14 mouse cellular contexts compared by ENCODE assay signal in genomic region chr7:112600163-112600562, GRCm38 (mm10).
DNase-seq lines count a peak whose midpoint lies in the region; ATAC-seq and TF ChIP-seq lines count a peak whose summit lies in the region.
"Had no signal": no experiment of that assay in that cellular context is flagged by ENCODE, and none has a peak within 500 bp of the region (broad histone marks: within the 10 kb centered on the region; RNA-seq: fewer than 3 reads in every experiment).

No protein-coding gene starts in this region.

- WGBS in liver, adult 2 months = 36% methylated on average over 3 of the region's 3 CpGs
- 50% methylated on average over 3 of the region's 3 CpGs for WGBS in liver, postnatal 0 days (ENCODE audit: insufficient replicate concordance)
- 39% methylated on average over 3 of the region's 3 CpGs for WGBS in heart, embryonic 11.5 days (ENCODE audit: insufficient replicate concordance)
- 73% methylated on average over 3 of the region's 3 CpGs for WGBS in forebrain, postnatal 0 days
- WGBS in stomach, postnatal 0 days = 49% methylated on average over 3 of the region's 3 CpGs

- no peak overlapping the region for H3K9ac ChIP-seq in liver, adult 2 months (ENCODE audit: low read depth, low read length)
- H3K9ac ChIP-seq in liver, postnatal 0 days (replicated peaks) = no peak overlapping the region
- no peak overlapping the region for H3K9ac ChIP-seq in heart, embryonic 11.5 days (ENCODE audit: low read depth, low read length)
- H3K9ac ChIP-seq in forebrain, postnatal 0 days = no peak overlapping the region
- H3K9ac ChIP-seq in stomach, postnatal 0 days (ENCODE audit: low read length) = no peak overlapping the region
- H3K9ac ChIP-seq: hindbrain, embryonic 15.5 days; limb, embryonic 15.5 days; midbrain, embryonic 12.5 days had no signal

- no peak for TF ChIP-seq CTCF in liver, adult 2 months (IDR thresholded peaks at IDR 0.05; ENCODE audit: low read depth, low read length)
- TF ChIP-seq CTCF in liver, postnatal 0 days (IDR thresholded peaks at IDR 0.05; ENCODE audit: low read depth) = no peak
- no peak for TF ChIP-seq CTCF in forebrain, postnatal 0 days (IDR thresholded peaks at IDR 0.05; ENCODE audit: low read depth)
- TF ChIP-seq CTCF in stomach, postnatal 0 days (IDR thresholded peaks at IDR 0.05; ENCODE audit: low read depth) = no peak

- no peaks in the 10 kb centered on the region; the same call in 1 of the 2 replicates for H3K4me1 ChIP-seq in liver, adult 2 months (ENCODE audit: control insufficient read depth, insufficient read depth, low read length)
- H3K4me1 ChIP-seq in liver, postnatal 0 days (ENCODE audit: insufficient read depth) = no peaks in the 10 kb centered on the region
- peaks cover 11% of the 10 kb centered on the region for H3K4me1 ChIP-seq in heart, embryonic 11.5 days (ENCODE audit: control insufficient read depth, insufficient read depth, low read length)
- no peaks in the 10 kb centered on the region for H3K4me1 ChIP-seq in forebrain, postnatal 0 days (ENCODE audit: insufficient read depth)
- peaks cover 3% of the 10 kb centered on the region; the same call in 1 of the 2 replicates for H3K4me1 ChIP-seq in stomach, postnatal 0 days (replicated peaks; ENCODE audit: control insufficient read depth, insufficient read depth)
- H3K4me1 ChIP-seq: midbrain, embryonic 12.5 days had no signal

- no peaks in the 10 kb centered on the region for H3K9me3 ChIP-seq in liver, postnatal 0 days (ENCODE audit: low read length)
- no peaks in the 10 kb centered on the region for H3K9me3 ChIP-seq in heart, embryonic 11.5 days (replicated peaks; ENCODE audit: control insufficient read depth, low read length)
- H3K9me3 ChIP-seq in forebrain, postnatal 0 days (ENCODE audit: low read length) = no peaks in the 10 kb centered on the region
- no peaks in the 10 kb centered on the region for H3K9me3 ChIP-seq in stomach, postnatal 0 days (ENCODE audit: control insufficient read depth, low read length)
- H3K9me3 ChIP-seq: forebrain, embryonic 10.5 days; hindbrain, embryonic 15.5 days; limb, embryonic 15.5 days; midbrain, embryonic 12.5 days had no signal

- H3K27me3 ChIP-seq in liver, adult 2 months (ENCODE audit: control insufficient read depth, insufficient read depth, low read length) = no peaks in the 10 kb centered on the region
- no peaks in the 10 kb centered on the region for H3K27me3 ChIP-seq in liver, postnatal 0 days (ENCODE audit: insufficient read depth, low read length)
- H3K27me3 ChIP-seq in heart, embryonic 11.5 days (ENCODE audit: control insufficient read depth, insufficient read depth, low read length) = no peaks in the 10 kb centered on the region
- H3K27me3 ChIP-seq in forebrain, postnatal 0 days (ENCODE audit: insufficient read depth, low read length) = no peaks in the 10 kb centered on the region
- H3K27me3 ChIP-seq in stomach, postnatal 0 days (ENCODE audit: control insufficient read depth, insufficient read depth, low read length) = no peaks in the 10 kb centered on the region
- H3K27me3 ChIP-seq: hindbrain, embryonic 15.5 days; limb, embryonic 15.5 days; midbrain, embryonic 12.5 days had no signal

- no peak for TF ChIP-seq POLR2A in liver, adult 2 months (IDR thresholded peaks at IDR 0.05; ENCODE audit: extremely low read depth, insufficient read depth, low read length)

- no peaks in the 10 kb centered on the region for H3K36me3 ChIP-seq in liver, adult 2 months (ENCODE audit: control insufficient read depth, insufficient read depth, low read length)
- no peaks in the 10 kb centered on the region for H3K36me3 ChIP-seq in liver, postnatal 0 days (replicated peaks; ENCODE audit: insufficient read depth, low read length)
- no peaks in the 10 kb centered on the region for H3K36me3 ChIP-seq in heart, embryonic 11.5 days (ENCODE audit: control insufficient read depth, insufficient read depth, low read length)
- no peaks in the 10 kb centered on the region for H3K36me3 ChIP-seq in forebrain, postnatal 0 days (ENCODE audit: insufficient read depth)
- H3K36me3 ChIP-seq in stomach, postnatal 0 days (ENCODE audit: control insufficient read depth, insufficient read depth, low read length) = no peaks in the 10 kb centered on the region
- H3K36me3 ChIP-seq: forebrain, embryonic 10.5 days; hindbrain, embryonic 15.5 days; limb, embryonic 15.5 days; midbrain, embryonic 12.5 days had no signal

- no peaks in the 10 kb centered on the region for H3K79me2 ChIP-seq in liver, adult 2 months (ENCODE audit: control insufficient read depth, insufficient read depth, low read length)

- TF ChIP-seq EP300 in liver, postnatal 0 days (IDR thresholded peaks at IDR 0.05; ENCODE audit: low read depth) = no peak
- TF ChIP-seq EP300 in stomach, postnatal 0 days (optimal IDR thresholded peaks at IDR 0.05) = no peak

- no peak overlapping the region for H3K27ac ChIP-seq in liver, adult 2 months (replicated peaks; ENCODE audit: insufficient read depth, low read depth, low read length)
- no peak overlapping the region for H3K27ac ChIP-seq in liver, postnatal 0 days (ENCODE audit: low read depth)
- 0 out of 2 replicates have a peak overlapping the region, but pooled peaks have one; percentile 46 for H3K27ac ChIP-seq in heart, embryonic 11.5 days (ENCODE audit: low read depth, low read length)
- H3K27ac ChIP-seq in forebrain, postnatal 0 days (ENCODE audit: low read depth, low read length) = no peak overlapping the region
- H3K27ac ChIP-seq in stomach, postnatal 0 days (replicated peaks) = no peak overlapping the region
- H3K27ac ChIP-seq: hindbrain, embryonic 15.5 days; limb, embryonic 15.5 days; midbrain, embryonic 12.5 days had no signal

- no peak for ATAC-seq in liver, postnatal 0 days
- ATAC-seq in heart, embryonic 11.5 days (replicated peaks; ENCODE audit: insufficient number of reproducible peaks, low FRiP score, low TSS enrichment) = no peak
- ATAC-seq in forebrain, postnatal 0 days = no peak
- ATAC-seq in stomach, postnatal 0 days (ENCODE audit: low FRiP score, low TSS enrichment) = no peak

- H3K4me3 ChIP-seq in liver, adult 2 months (ENCODE audit: insufficient read depth, low read depth, low read length) = no peak overlapping the region
- no peak overlapping the region for H3K4me3 ChIP-seq in liver, postnatal 0 days (ENCODE audit: low read depth, low read length)
- H3K4me3 ChIP-seq in heart, embryonic 11.5 days (ENCODE audit: low read depth, low read length) = no peak overlapping the region
- no peak overlapping the region for H3K4me3 ChIP-seq in forebrain, postnatal 0 days (ENCODE audit: low read depth, low read length)
- H3K4me3 ChIP-seq in stomach, postnatal 0 days (ENCODE audit: low read depth, low read length) = no peak overlapping the region
- H3K4me3 ChIP-seq: forebrain, embryonic 10.5 days; hindbrain, embryonic 15.5 days; limb, embryonic 15.5 days; midbrain, embryonic 12.5 days had no signal

- H3K4me2 ChIP-seq in liver, postnatal 0 days (ENCODE audit: low read depth, low read length) = no peak overlapping the region
- no peak overlapping the region for H3K4me2 ChIP-seq in heart, embryonic 11.5 days
- no peak overlapping the region for H3K4me2 ChIP-seq in forebrain, postnatal 0 days (ENCODE audit: low read depth)
- H3K4me2 ChIP-seq in stomach, postnatal 0 days (replicated peaks; ENCODE audit: low read depth) = no peak overlapping the region
- H3K4me2 ChIP-seq: hindbrain, embryonic 15.5 days; limb, embryonic 15.5 days; midbrain, embryonic 12.5 days had no signal

- peak; percentile 73 for DNase-seq in adrenal gland, adult 2 months
- no peak for DNase-seq in adrenal gland, postnatal 25 days
- peak; percentile 69 for DNase-seq in liver, adult 2 months (ENCODE audit: extremely low read depth, low read depth, low spot score)
- no peak for DNase-seq in liver, postnatal 0 days
- DNase-seq in kidney, postnatal 14 days = peak; percentile 71
- DNase-seq in forebrain, postnatal 0 days = no peak
- DNase-seq in stomach, postnatal 0 days (ENCODE audit: low spot score) = no peak
- DNase-seq: cerebellum, postnatal 10 days; thymus, adult 2 months had no signal

Comparison
In these comparisons a context has a peak if more than half of its experiments do, and no peak if none do; other contexts are left out.
1. DNase-seq: peak in adrenal gland, adult 2 months (single experiment), liver, adult 2 months (single experiment) and kidney, postnatal 14 days (single experiment); none in adrenal gland, postnatal 25 days (single experiment), liver, postnatal 0 days (single experiment), forebrain, postnatal 0 days (single experiment) and stomach, postnatal 0 days (single experiment).